Mouse (Mus musculus) stomach, postnatal 0 days (tissue): ENCODE measurements around the gene Cbs. TPM values are rescaled to one million over a fixed set of nuclear protein-coding genes. Genes with fewer than 3 reads are reported as not detected.

ENCODE experiments used
- ATAC-seq: fragments of 200-750 bp; cut with Nextera tagmentation; 2 replicates; pipeline ENCODE4 v1.8.0; 2017; ENCODE audit not compliant: low FRiP score, low TSS enrichment
- DNase-seq: peaks from one replicate; pipeline ENCODE4 v3.0.0-alpha.2; 2016; ENCODE audit warnings: low spot score
- H3K27ac ChIP-seq: fragments of 300-500 bp; sonication (generic); replicated peaks from 2 replicates; pipeline ENCODE4 v1.5.1; 2014; ENCODE audit warnings: mild to moderate bottlenecking, control low read depth
- H3K27me3 ChIP-seq: fragments of 300-500 bp; sonication (generic); 2 replicates; pipeline ENCODE4 v1.6.1; 2014; ENCODE audit warnings: low read length; ENCODE audit not compliant: control insufficient read depth, insufficient read depth
- H3K36me3 ChIP-seq: fragments of 300-500 bp; sonication (generic); 2 replicates; pipeline ENCODE4 v1.6.1; 2014; ENCODE audit warnings: low read length, mixed read lengths; ENCODE audit not compliant: control insufficient read depth, insufficient read depth
- H3K4me1 ChIP-seq: fragments of 300-500 bp; sonication (generic); replicated peaks from 2 replicates; pipeline ENCODE4 v1.6.1; 2014; ENCODE audit warnings: antibody characterized with exemption; ENCODE audit not compliant: control insufficient read depth, insufficient read depth
- H3K4me2 ChIP-seq: fragments of 300-500 bp; sonication (generic); replicated peaks from 2 replicates; pipeline ENCODE4 v1.6.1; 2014; ENCODE audit warnings: low read depth, mild to moderate bottlenecking, control low read depth, moderate library complexity
- H3K4me3 ChIP-seq: fragments of 300-500 bp; sonication (generic); 2 replicates; pipeline ENCODE4 v1.5.1; 2014; ENCODE audit warnings: low read depth, low read length, control low read depth
- H3K9ac ChIP-seq: fragments of 300-500 bp; sonication (generic); 2 replicates; pipeline ENCODE4 v1.6.1; 2014; ENCODE audit warnings: mild to moderate bottlenecking, low read length, control low read depth, mixed read lengths
- H3K9me3 ChIP-seq: fragments of 300-500 bp; sonication (generic); 2 replicates; pipeline ENCODE4 v1.6.1; 2016; ENCODE audit warnings: low read length; ENCODE audit not compliant: control insufficient read depth
- CTCF ChIP-seq: IDR thresholded peaks from 2 replicates; pipeline ENCODE4 v1.5.1; 2016; ENCODE audit warnings: antibody characterized with exemption, low read depth, mild to moderate bottlenecking, moderate library complexity
- EP300 ChIP-seq: optimal IDR thresholded peaks from 2 replicates; pipeline ENCODE3; 2016; ENCODE audit warnings: antibody characterized with exemption
- WGBS: fragments of 180-500 bp; shearing (Covaris S2); extraction: QIAGEN DNeasy Blood & Tissue Kit; methylation state at CpG from one replicate; pipeline ENCODE4 v1.1.7; 2014; 5-methylcytosine and 5-hydroxymethylcytosine counted together
- polyA plus RNA-seq: library from polyadenylated mRNA; unstranded; fragments of >200 nt; fragmentation: Nextera tagmentation; extraction: Ambion mirVana; gene quantifications from 2 replicates; pipeline ENCODE4 v1.2.1, GENCODE M21; 2015

Cbs gene
- polyA plus RNA-seq, 1 experiment from 2014 or later: 1.2 TPM

DNA sequence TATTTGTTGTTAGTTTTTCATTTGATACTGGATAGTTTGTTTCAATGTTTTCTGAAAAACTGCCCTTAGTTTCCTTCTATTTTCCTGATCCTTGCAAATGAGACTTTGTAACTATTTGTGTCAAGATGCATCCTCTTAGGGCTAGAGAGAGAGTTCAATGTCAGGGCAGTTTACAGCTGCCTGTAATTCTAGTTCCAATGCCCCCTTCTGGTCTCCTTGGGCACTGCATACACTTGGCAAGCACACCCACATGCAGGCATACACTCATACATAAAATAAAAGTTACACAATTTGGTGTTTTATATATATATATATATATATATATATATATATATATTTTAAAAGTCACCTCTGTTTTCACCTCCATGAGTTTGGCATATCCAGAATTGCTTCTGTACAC is 25.8 kb upstream of the Cbs start:
- Histone ChIP-seq H3K9me3 (no peaks in the 10 kb centered on the region), H3K4me2 (no peak overlapping the region), H3K36me3 (no peaks in the 10 kb centered on the region), H3K27me3 (no peaks in the 10 kb centered on the region), H3K27ac (no peak overlapping the region), H3K4me1 (no peaks in the 10 kb centered on the region), H3K4me3 (no peak overlapping the region), H3K9ac (no peak overlapping the region)
- peak; percentile 43 for TF ChIP-seq CTCF
- no peak for TF ChIP-seq EP300
- no peak for ATAC-seq
- no peak for DNase-seq

DNA sequence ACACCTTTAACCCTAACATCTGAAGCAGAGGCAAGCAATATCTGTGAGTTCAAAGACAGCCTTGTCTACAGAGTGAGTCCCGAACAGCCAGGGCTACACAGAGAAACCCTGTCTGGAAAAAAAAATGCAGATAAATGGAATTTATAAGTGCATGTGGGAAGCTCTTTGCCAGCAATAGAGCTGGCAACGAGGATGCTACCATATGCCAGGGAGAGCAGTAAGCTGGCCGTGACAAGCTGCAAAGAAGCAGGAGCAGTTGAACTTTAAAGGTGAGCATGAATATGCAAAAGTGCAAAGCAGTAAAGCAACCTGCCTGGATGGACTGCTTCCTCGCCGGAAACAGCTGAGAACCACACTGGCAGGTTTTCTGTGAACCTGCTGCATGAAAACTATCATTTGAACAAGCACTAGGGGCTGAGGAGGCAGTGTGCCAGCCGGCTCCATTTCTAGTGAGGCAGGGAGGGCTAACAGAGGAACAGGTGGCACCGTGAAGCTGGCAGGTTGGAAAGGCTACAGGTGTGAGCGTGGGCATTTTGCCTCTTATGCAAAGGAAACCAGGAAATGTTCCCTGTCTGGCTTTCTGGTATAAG is 23.7 kb upstream of the Cbs start:
- no peak for TF ChIP-seq EP300
- no peak for TF ChIP-seq CTCF
- WGBS: 65% methylated on average over 8 of the region's 8 CpGs
- ATAC-seq: no peak

DNA sequence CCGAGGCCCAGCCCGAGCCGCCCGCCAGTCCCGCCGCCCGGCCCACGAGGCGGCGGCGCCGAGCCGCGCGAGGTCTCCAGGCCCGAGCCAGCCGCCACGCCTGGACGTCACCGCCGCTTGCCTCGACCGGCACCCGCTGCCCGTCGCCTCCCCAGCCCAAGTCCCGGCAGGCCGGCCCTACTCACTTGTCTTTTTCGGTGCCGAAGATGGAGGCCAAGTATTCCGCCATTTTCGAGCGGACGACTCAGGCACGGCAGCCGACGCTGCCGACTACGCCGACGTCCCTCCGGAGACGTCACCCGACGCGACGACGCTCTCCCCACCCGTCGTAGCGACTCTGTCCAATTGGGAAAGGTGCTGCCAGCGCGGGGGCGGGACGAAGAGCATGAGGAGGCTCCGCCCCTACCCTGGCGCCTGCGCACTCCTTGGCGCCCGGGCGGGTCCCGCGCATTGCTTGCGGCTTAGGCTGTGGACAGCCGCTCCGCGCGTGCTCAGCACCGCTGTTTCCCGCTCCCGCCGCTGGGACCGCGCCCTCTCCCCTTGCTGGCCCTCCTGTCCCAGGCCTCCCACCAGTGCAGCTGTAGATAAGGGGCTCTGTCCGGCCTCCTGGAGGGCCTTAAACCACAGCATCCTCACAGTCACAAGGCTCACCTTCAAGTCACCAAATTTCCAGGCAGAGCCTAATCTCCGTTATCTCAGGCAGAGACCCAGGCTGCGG is 21.6 kb upstream of the Cbs start, which contains the start of gene U2af1:
U2af1 (minus strand) TSS at position 425 of the 718 bp plus-strand sequence.
- DNase-seq (peak; percentile 98), ATAC-seq (peak; percentile 98)
- no peak for TF ChIP-seq EP300
- no peak for TF ChIP-seq CTCF
- Histone ChIP-seq H3K36me3 (peaks cover 3% of the 10 kb centered on the region; the same call in 1 of the 2 replicates), H3K27me3 (no peaks in the 10 kb centered on the region), H3K4me3 (peak within 1 kb of the TSS; percentile 66), H3K9me3 (no peaks in the 10 kb centered on the region), H3K4me1 (no peaks in the 10 kb centered on the region), H3K4me2 (peak within 1 kb of the TSS; percentile 81), H3K9ac (peak within 1 kb of the TSS; percentile 87), H3K27ac (peak within 1 kb of the TSS; percentile 88)
- 1% methylated on average over 53 of the region's 77 CpGs for WGBS

More for the DNA sequence above, 23.7 kb upstream of the Cbs start:
- H3K4me3 ChIP-seq: no peak overlapping the region
- H3K9me3 ChIP-seq: no peaks in the 10 kb centered on the region
- no peaks in the 10 kb centered on the region for H3K36me3 ChIP-seq
- no peak overlapping the region for H3K27ac ChIP-seq
- no peak overlapping the region for H3K4me2 ChIP-seq
- H3K9ac ChIP-seq: no peak overlapping the region
- DNase-seq: no peak
- no peaks in the 10 kb centered on the region for H3K4me1 ChIP-seq
- no peaks in the 10 kb centered on the region for H3K27me3 ChIP-seq

DNA sequence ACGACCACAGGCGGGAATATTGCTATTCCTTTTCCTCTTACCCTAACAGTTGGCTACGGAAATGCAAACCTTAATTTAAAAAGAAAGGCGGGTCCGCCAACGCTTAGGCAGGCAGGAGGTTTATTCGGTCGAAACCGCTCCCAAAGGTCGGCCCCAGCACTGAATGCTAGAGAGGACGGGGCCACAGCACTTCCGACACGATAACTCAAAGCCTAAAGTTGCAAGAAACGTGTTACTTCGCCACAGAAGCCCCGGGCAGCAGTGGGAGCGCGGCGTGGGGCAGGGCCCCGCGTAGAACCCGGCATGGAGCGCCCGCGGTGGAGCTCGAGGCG is 21.1 kb upstream of the Cbs start:
- DNase-seq (no peak), ATAC-seq (no peak)
- TF ChIP-seq EP300 (no peak), CTCF (no peak)

DNA sequence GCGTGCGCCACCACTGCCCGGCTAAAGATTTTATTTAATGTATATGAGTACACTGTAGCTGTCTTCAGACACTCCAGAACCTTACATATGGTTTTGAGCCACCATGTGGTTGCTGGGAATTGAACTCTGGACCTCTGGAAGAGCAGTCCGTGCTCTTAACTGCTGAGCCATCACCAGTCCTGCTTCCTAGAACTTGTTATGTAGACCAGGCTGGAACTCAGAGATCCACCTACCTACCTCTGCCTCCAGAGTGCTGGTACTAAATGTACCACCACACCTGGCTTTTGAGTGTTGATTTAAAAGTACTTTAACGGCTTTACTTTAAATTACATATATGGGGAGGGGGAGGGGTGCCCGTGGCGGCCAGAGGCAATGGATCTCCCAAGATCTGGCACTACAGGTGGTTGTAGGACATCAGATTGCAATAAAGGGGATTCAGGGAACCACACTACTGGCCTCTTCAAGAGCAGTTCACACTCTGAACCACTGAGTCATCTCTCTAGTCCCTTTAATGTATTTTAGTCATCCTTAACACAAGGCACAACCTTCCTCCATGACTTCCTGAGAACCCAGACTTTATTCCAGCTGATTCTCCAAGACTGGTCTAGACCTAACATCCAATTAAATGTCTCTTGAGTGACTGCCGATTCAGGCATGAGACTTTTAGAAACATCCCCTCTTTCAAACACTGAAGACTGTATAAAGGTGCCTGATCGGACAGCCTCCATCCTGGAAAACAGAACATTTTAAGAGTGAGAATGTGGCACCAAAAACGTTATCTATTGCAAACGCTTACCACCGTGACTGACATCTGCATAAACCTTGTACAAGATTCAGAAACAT is 20.3 kb upstream of the Cbs start:
- peak overlapping the region; percentile 66 for H3K4me3 ChIP-seq
- no peaks in the 10 kb centered on the region for H3K9me3 ChIP-seq
- H3K36me3 ChIP-seq: peaks cover 7% of the 10 kb centered on the region; the same call in 1 of the 2 replicates
- ATAC-seq (no peak), DNase-seq (no peak)
- 40% methylated on average over 12 of the region's 12 CpGs for WGBS
- H3K9ac ChIP-seq: peak overlapping the region; percentile 87
- peak overlapping the region; percentile 51 for H3K4me2 ChIP-seq
- no peaks in the 10 kb centered on the region for H3K27me3 ChIP-seq
- H3K27ac ChIP-seq: peak overlapping the region; percentile 88
- TF ChIP-seq EP300: no peak
- TF ChIP-seq CTCF: no peak
- no peaks in the 10 kb centered on the region for H3K4me1 ChIP-seq

More for the DNA sequence above, 21.1 kb upstream of the Cbs start:
- Histone ChIP-seq H3K27ac (peak overlapping the region; percentile 88), H3K9me3 (no peaks in the 10 kb centered on the region), H3K4me3 (peak overlapping the region; percentile 66), H3K4me1 (no peaks in the 10 kb centered on the region), H3K27me3 (no peaks in the 10 kb centered on the region), H3K9ac (peak overlapping the region; percentile 87), H3K36me3 (peaks cover 7% of the 10 kb centered on the region; the same call in 1 of the 2 replicates), H3K4me2 (peak overlapping the region; percentile 51)
- 0% methylated on average over 27 of the region's 27 CpGs for WGBS
